Mouse (Mus musculus) brain, adult 2 months (tissue): ENCODE data around the gene 2310033P09Rik.

Experiments used
- DNase-seq: peaks from one replicate; pipeline ENCODE4 v3.0.0; 2011; ENCODE audit warnings: low read depth, low spot score

2310033P09Rik gene

GRCm38 (mm10) chr11:59208153-59208831 lies at the start of gene 2310033P09Rik:
Gene 2310033P09Rik (plus strand): TSS chr11:59208321.
- DNase-seq: peak; percentile 98

GRCm38 (mm10) chr11:59159099-59159498 lies 49.0 kb upstream of the 2310033P09Rik start:
- no peak for DNase-seq

- no peak for DNase-seq
Measured at GRCm38 (mm10) chr11:59159558-59159957, 48.6 kb upstream of the 2310033P09Rik start.

GRCm38 (mm10) chr11:59161398-59161797 lies 46.7 kb upstream of the 2310033P09Rik start:
- peak; percentile 79 for DNase-seq

- no peak for DNase-seq
Measured at GRCm38 (mm10) chr11:59162443-59163254, 45.5 kb upstream of the 2310033P09Rik start.

GRCm38 (mm10) chr11:59163255-59164236 lies 44.6 kb upstream of the 2310033P09Rik start, which contains the start of gene Iba57:
Gene Iba57 (minus strand): TSS chr11:59163739.
- peak; percentile 100 for DNase-seq

GRCm38 (mm10) chr11:59164384-59164783 lies 43.7 kb upstream of the 2310033P09Rik start:
- DNase-seq: no peak

GRCm38 (mm10) chr11:59165616-59166241 lies 42.4 kb upstream of the 2310033P09Rik start:
- no peak for DNase-seq

- DNase-seq: no peak
Measured at GRCm38 (mm10) chr11:59169807-59170206, 38.3 kb upstream of the 2310033P09Rik start.

GRCm38 (mm10) chr11:59170549-59170948 lies 37.6 kb upstream of the 2310033P09Rik start:
- DNase-seq: no peak

- DNase-seq: no peak
Measured at GRCm38 (mm10) chr11:59174189-59174838, 33.8 kb upstream of the 2310033P09Rik start.

- no peak for DNase-seq
Measured at GRCm38 (mm10) chr11:59176475-59176874, 31.6 kb upstream of the 2310033P09Rik start.

- no peak for DNase-seq
Measured at GRCm38 (mm10) chr11:59176921-59177320, 31.2 kb upstream of the 2310033P09Rik start.

GRCm38 (mm10) chr11:59182864-59183331 lies 25.2 kb upstream of the 2310033P09Rik start, which contains the start of gene Gjc2:
Gene Gjc2 (minus strand): TSS chr11:59183213.
- peak; percentile 91 for DNase-seq

- peak; percentile 78 for DNase-seq
Measured at GRCm38 (mm10) chr11:59183821-59184220, 24.3 kb upstream of the 2310033P09Rik start.

- DNase-seq: no peak
Measured at GRCm38 (mm10) chr11:59185490-59185889, 22.6 kb upstream of the 2310033P09Rik start.

GRCm38 (mm10) chr11:59187706-59188105 lies 20.4 kb upstream of the 2310033P09Rik start:
- DNase-seq: no peak

- peak; percentile 98 for DNase-seq
Measured at GRCm38 (mm10) chr11:59191231-59192058, 16.7 kb upstream of the 2310033P09Rik start.

- no peak for DNase-seq
Measured at GRCm38 (mm10) chr11:59192059-59192386, 16.1 kb upstream of the 2310033P09Rik start, which contains the start of gene Guk1. Gene Guk1 (minus strand): TSS chr11:59192212.
